Mouse (Mus musculus) kidney, adult 9 months (tissue): ENCODE measurements at regions not wholly inside any gene's neighbourhood (a gene's known extent, or its start where the extent isn't known, plus 50 kb on each side); places are given as distances from the start of the nearest gene placed in this dataset.
A peak's percentile ranks its signal among the peaks of the same experiment; 100 is the strongest.

Experiments
- DNase-seq: peaks from one replicate; pipeline ENCODE4 v3.0.0; 2022

- DNase-seq = no peak
Measured at GRCm38 (mm10) chr3:9373896-9374295, 236.0 kb downstream of the Zfp704 start.

GRCm38 (mm10) chr3:9370096-9370495, 239.8 kb downstream of the Zfp704 start:
- no peak for DNase-seq

GRCm38 (mm10) chr3:9365791-9366190, 244.1 kb downstream of the Zfp704 start:
- DNase-seq = no peak

GRCm38 (mm10) chr3:9359186-9359585, 250.7 kb downstream of the Zfp704 start:
- DNase-seq = no peak

- DNase-seq = no peak
Measured at GRCm38 (mm10) chr3:9358111-9358510, 251.8 kb downstream of the Zfp704 start.

- DNase-seq = no peak
Measured at GRCm38 (mm10) chr3:9357639-9358038, 252.2 kb downstream of the Zfp704 start.

- DNase-seq = no peak
Measured at GRCm38 (mm10) chr3:9355875-9356274, 254.0 kb downstream of the Zfp704 start.

GRCm38 (mm10) chr3:9354756-9355155, 255.1 kb downstream of the Zfp704 start:
- no peak for DNase-seq

- DNase-seq = no peak
Measured at GRCm38 (mm10) chr3:9352251-9352650, 257.6 kb downstream of the Zfp704 start.

- DNase-seq = no peak
Measured at GRCm38 (mm10) chr3:9349822-9350221, 260.1 kb downstream of the Zfp704 start.

GRCm38 (mm10) chr3:9347446-9347860, 262.4 kb downstream of the Zfp704 start:
- DNase-seq = no peak

- DNase-seq = no peak
Measured at GRCm38 (mm10) chr3:9346857-9347445, 262.9 kb downstream of the Zfp704 start.

GRCm38 (mm10) chr3:9346356-9346755, 263.5 kb downstream of the Zfp704 start:
- no peak for DNase-seq

GRCm38 (mm10) chr3:9345885-9346284, 264.0 kb downstream of the Zfp704 start:
- no peak for DNase-seq

- no peak for DNase-seq
Measured at GRCm38 (mm10) chr3:9343586-9343985, 266.3 kb downstream of the Zfp704 start.

- DNase-seq = no peak
Measured at GRCm38 (mm10) chr3:9342167-9342566, 267.7 kb downstream of the Zfp704 start.

GRCm38 (mm10) chr3:9341657-9342056, 268.2 kb downstream of the Zfp704 start:
- DNase-seq = no peak

- no peak for DNase-seq
Measured at GRCm38 (mm10) chr3:9341244-9341643, 268.6 kb downstream of the Zfp704 start.

- peak; percentile 65 for DNase-seq
Measured at GRCm38 (mm10) chr3:9340788-9341187, 269.1 kb downstream of the Zfp704 start.

- no peak for DNase-seq
Measured at GRCm38 (mm10) chr3:9340344-9340743, 269.5 kb downstream of the Zfp704 start.

- DNase-seq = no peak
Measured at GRCm38 (mm10) chr3:9339669-9340068, 270.2 kb downstream of the Zfp704 start.

GRCm38 (mm10) chr3:9335580-9335979, 274.3 kb downstream of the Zfp704 start:
- DNase-seq = no peak
